Mouse (Mus musculus) hindbrain, embryonic 15.5 days (tissue): ENCODE measurements around the gene Olfr976. TPM values are rescaled to one million over a fixed set of nuclear protein-coding genes. Genes with fewer than 3 reads are reported as not detected.

ENCODE experiments used
- polyA plus RNA-seq: library from polyadenylated mRNA; unstranded; fragments of >200 nt; fragmentation: Nextera tagmentation; extraction: Ambion mirVana; gene quantifications from 2 replicates; pipeline ENCODE4 v1.2.1, GENCODE M21; 2015

The Olfr976 gene
- polyA plus RNA-seq, 1 experiment from 2014 or later = not detected

Other genes with a start within 250 kb of the Olfr976 start
- gene Olfr965, start 249.8 kb downstream of the Olfr976 start, polyA plus RNA-seq = not detected in 2 replicates
- not detected in 2 replicates for gene Olfr150, start 230.2 kb downstream of the Olfr976 start, polyA plus RNA-seq
- not detected in 2 replicates for gene Olfr967, start 214.9 kb downstream of the Olfr976 start, polyA plus RNA-seq
- not detected in 2 replicates for gene Olfr968, start 177.9 kb downstream of the Olfr976 start, polyA plus RNA-seq
- not detected in 2 replicates for gene Olfr969, start 170.2 kb downstream of the Olfr976 start, polyA plus RNA-seq
- gene Olfr970, start 152.3 kb downstream of the Olfr976 start, polyA plus RNA-seq = not detected in 2 replicates
- not detected in 2 replicates for gene Olfr971, start 124.3 kb downstream of the Olfr976 start, polyA plus RNA-seq
- gene Olfr972, start 94.7 kb downstream of the Olfr976 start, polyA plus RNA-seq = not detected in 2 replicates
- not detected in 2 replicates for gene Olfr229, start 53.8 kb downstream of the Olfr976 start, polyA plus RNA-seq
- not detected in 2 replicates for gene Olfr974, start 23.6 kb downstream of the Olfr976 start, polyA plus RNA-seq
- gene Olfr975, start 9.1 kb downstream of the Olfr976 start, polyA plus RNA-seq = 0.05 TPM in 1 of 2 replicates, not detected in the other
- gene Olfr978, start 31.0 kb upstream of the Olfr976 start, polyA plus RNA-seq = not detected in 2 replicates
- not detected in 2 replicates for gene Olfr979, start 42.3 kb upstream of the Olfr976 start, polyA plus RNA-seq
- not detected in 2 replicates for gene Olfr980, start 48.4 kb upstream of the Olfr976 start, polyA plus RNA-seq
- gene Olfr981, start 60.3 kb upstream of the Olfr976 start, polyA plus RNA-seq = not detected in 2 replicates
- not detected in 2 replicates for gene Olfr982, start 112.7 kb upstream of the Olfr976 start, polyA plus RNA-seq
- not detected in 2 replicates for gene Olfr983, start 132.5 kb upstream of the Olfr976 start, polyA plus RNA-seq
- gene Olfr984, start 153.1 kb upstream of the Olfr976 start, polyA plus RNA-seq = not detected in 2 replicates
- gene Olfr985, start 169.1 kb upstream of the Olfr976 start, polyA plus RNA-seq = not detected in 2 replicates
- gene Tmem225, start 187.0 kb upstream of the Olfr976 start, polyA plus RNA-seq = not detected in 2 replicates
- not detected in 2 replicates for gene Olfr986, start 219.8 kb upstream of the Olfr976 start, polyA plus RNA-seq
- gene Zfp202, start 231.2 kb upstream of the Olfr976 start, polyA plus RNA-seq = 10.3 and 10.9 TPM in 2 replicates